Mouse (Mus musculus): ENCODE results near the gene Hist1h4d.
"Not testable (repeated sequence)": the region's sequence is repeated elsewhere in the genome, so short reads cannot be mapped to it uniquely, and the experiment has no call there.

GRCm38 (mm10) chr13:23591886-23592285 is 10.5 kb downstream of the Hist1h4d start:
- TF ChIP-seq POLR2A (IDR thresholded peaks at IDR 0.05; ENCODE audit: control insufficient read depth, low read depth, low read length); CTCF (IDR thresholded peaks at IDR 0.05; ENCODE audit: control insufficient read depth, insufficient read depth, insufficient replicate concordance, low read depth, low read length): not testable (repeated sequence)

Measured in testis, adult 2 months (tissue).